ENCODE assay signal across 16 mouse cellular contexts in the genomic region with DNA sequence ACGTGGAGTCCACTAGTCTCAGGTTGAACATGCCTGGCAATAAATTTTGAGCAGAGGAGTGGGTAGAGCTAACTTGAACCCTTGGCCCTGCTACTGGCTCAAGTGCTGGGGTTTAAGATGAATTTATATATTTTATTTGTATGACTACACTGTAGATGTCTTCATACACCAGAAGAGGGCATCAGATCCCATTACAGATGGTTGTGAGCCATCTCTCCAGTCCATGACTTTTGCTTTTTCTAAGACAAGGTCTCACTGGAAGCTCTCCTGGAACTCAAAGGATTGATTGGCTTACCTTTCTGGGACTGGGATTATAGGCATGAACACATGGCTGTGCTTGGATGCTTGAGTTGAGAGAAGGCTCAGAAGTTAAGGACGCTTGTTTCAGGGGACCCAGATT. TPM values are rescaled to one million over a fixed set of nuclear protein-coding genes. Genes with fewer than 3 reads are reported as not detected.
DNase-seq lines count a peak whose midpoint lies in the region; ATAC-seq and TF ChIP-seq lines count a peak whose summit lies in the region.
"Had no signal": no experiment of that assay in that cellular context is flagged by ENCODE, and none has a peak within 500 bp of the region (broad histone marks: within the 10 kb centered on the region; RNA-seq: fewer than 3 reads in every experiment).

No protein-coding gene starts in this region.

- H3K27me3 ChIP-seq in intestine, postnatal 0 days (replicated peaks; ENCODE audit: control insufficient read depth, insufficient read depth, low read length) = no peaks in the 10 kb centered on the region
- H3K27me3 ChIP-seq in intestine, embryonic 15.5 days (replicated peaks) = no peaks in the 10 kb centered on the region
- no peaks in the 10 kb centered on the region for H3K27me3 ChIP-seq in G1E (ENCODE audit: insufficient read depth, low read length)
- H3K27me3 ChIP-seq in liver, embryonic 13.5 days = no peaks in the 10 kb centered on the region
- H3K27me3 ChIP-seq: embryonic facial prominence, embryonic 15.5 days; midbrain, embryonic 12.5 days had no signal

- no peaks in the 10 kb centered on the region for H3K4me1 ChIP-seq in intestine, postnatal 0 days (replicated peaks; ENCODE audit: control insufficient read depth, insufficient read depth, low read length)
- H3K4me1 ChIP-seq in intestine, embryonic 15.5 days (replicated peaks) = peaks cover 7% of the 10 kb centered on the region; the same call in 1 of the 2 replicates
- peaks cover 53% of the 10 kb centered on the region for H3K4me1 ChIP-seq in G1E (ENCODE audit: insufficient read depth, low read depth, low read length)
- H3K4me1 ChIP-seq in liver, embryonic 13.5 days (replicated peaks) = peaks cover 47% of the 10 kb centered on the region

- H3K9me3 ChIP-seq in intestine, postnatal 0 days (ENCODE audit: control insufficient read depth) = no peaks in the 10 kb centered on the region
- H3K9me3 ChIP-seq in intestine, embryonic 15.5 days = no peaks in the 10 kb centered on the region
- H3K9me3 ChIP-seq in G1E (replicated peaks) = no peaks in the 10 kb centered on the region
- no peaks in the 10 kb centered on the region for H3K9me3 ChIP-seq in liver, embryonic 13.5 days (replicated peaks)
- H3K9me3 ChIP-seq: embryonic facial prominence, embryonic 15.5 days; midbrain, embryonic 12.5 days had no signal

- H3K27ac ChIP-seq in intestine, postnatal 0 days (ENCODE audit: low read depth, low read length) = no peak overlapping the region
- no peak overlapping the region for H3K27ac ChIP-seq in intestine, embryonic 15.5 days
- H3K27ac ChIP-seq in liver, embryonic 13.5 days = peak overlapping the region; percentile 58
- H3K27ac ChIP-seq: embryonic facial prominence, embryonic 15.5 days; midbrain, embryonic 12.5 days had no signal

- no peak overlapping the region for H3K4me3 ChIP-seq in intestine, postnatal 0 days (ENCODE audit: low read depth, low read length)
- H3K4me3 ChIP-seq in intestine, embryonic 15.5 days (replicated peaks) = no peak overlapping the region
- H3K4me3 ChIP-seq in G1E (ENCODE audit: low read depth, low read length) = peak overlapping the region; percentile 95; the same call in 1 of the 2 replicates
- 0 out of 2 replicates have a peak overlapping the region, but pooled peaks have one; percentile 84 for H3K4me3 ChIP-seq in liver, embryonic 13.5 days (replicated peaks)
- H3K4me3 ChIP-seq: embryonic facial prominence, embryonic 15.5 days; midbrain, embryonic 12.5 days had no signal

- TF ChIP-seq CTCF in intestine, postnatal 0 days (IDR thresholded peaks at IDR 0.05; ENCODE audit: low read depth) = peak; percentile 55
- TF ChIP-seq CTCF in G1E (IDR thresholded peaks at IDR 0.05; ENCODE audit: low read depth, low read length) = no peak

- no peak for ATAC-seq in intestine, postnatal 0 days
- no peak for ATAC-seq in intestine, embryonic 15.5 days
- no peak for ATAC-seq in G1E (ENCODE audit: extremely low read depth, insufficient number of reproducible peaks, low FRiP score, poor library complexity, severe bottlenecking)
- no peak for ATAC-seq in liver, embryonic 13.5 days (ENCODE audit: low read depth)
- ATAC-seq: forebrain, embryonic 14.5 days; hindbrain, embryonic 16.5 days had no signal

- 89% methylated on average over 2 of the region's 2 CpGs for WGBS in intestine, postnatal 0 days
- WGBS in intestine, embryonic 15.5 days = 92% methylated on average over 2 of the region's 2 CpGs
- WGBS in liver, embryonic 13.5 days (ENCODE audit: insufficient replicate concordance) = 87% methylated on average over 2 of the region's 2 CpGs

- H3K4me2 ChIP-seq in intestine, postnatal 0 days (replicated peaks; ENCODE audit: low read depth) = no peak overlapping the region
- H3K4me2 ChIP-seq in intestine, embryonic 15.5 days (replicated peaks) = no peak overlapping the region
- peak overlapping the region; percentile 93 for H3K4me2 ChIP-seq in liver, embryonic 13.5 days
- H3K4me2 ChIP-seq: embryonic facial prominence, embryonic 15.5 days; midbrain, embryonic 12.5 days had no signal

- peak; percentile 56 for DNase-seq in 416B (ENCODE audit: low read depth)
- DNase-seq in G1E (ENCODE audit: low spot score) = no peak
- no peak for DNase-seq in liver, embryonic 13.5 days
- no peak for DNase-seq in adrenal gland, postnatal 10 days
- DNase-seq in testis, postnatal 14 days (ENCODE audit: low spot score) = no peak
- DNase-seq: adrenal gland, adult 8-10 months; cerebellum, adult 9-11 months; heart, postnatal 10 days; lung, postnatal 36 days; right cerebral cortex, postnatal 14 days had no signal

- no peak overlapping the region for H3K9ac ChIP-seq in intestine, postnatal 0 days (ENCODE audit: low read depth, low read length)
- H3K9ac ChIP-seq in intestine, embryonic 15.5 days = no peak overlapping the region
- peak overlapping the region; percentile 29; the same call in 1 of the 2 replicates for H3K9ac ChIP-seq in liver, embryonic 13.5 days
- H3K9ac ChIP-seq: embryonic facial prominence, embryonic 15.5 days; midbrain, embryonic 12.5 days had no signal

- peaks cover 52% of the 10 kb centered on the region for H3K36me3 ChIP-seq in intestine, postnatal 0 days (ENCODE audit: control insufficient read depth, insufficient read depth)
- peaks cover 30% of the 10 kb centered on the region for H3K36me3 ChIP-seq in intestine, embryonic 15.5 days
- H3K36me3 ChIP-seq in G1E (replicated peaks) = peaks cover 74% of the 10 kb centered on the region
- peaks cover 71% of the 10 kb centered on the region for H3K36me3 ChIP-seq in liver, embryonic 13.5 days

RNA-seq across cellular contexts. Expression of gene Rpl37, which starts 3.3 kb away (rescaled TPM):
- polyA plus RNA-seq in intestine, postnatal 0 days (2015; fragmentation: Nextera tagmentation; extraction: Ambion mirVana) = 520 and 549 TPM in 2 replicates
- 531 and 618 TPM in 2 replicates for polyA plus RNA-seq in intestine, embryonic 15.5 days (2015; fragmentation: Nextera tagmentation; extraction: Ambion mirVana)
- total RNA-seq in G1E (2014; fragmentation: Nextera tagmentation) (374 and 438 TPM in 2 replicates), G1E (2017) (1,244 and 1,575 TPM in 2 replicates)
- polyA plus RNA-seq in G1E (2012) = 48.0 and 51.7 TPM in 2 replicates
- 482 and 499 TPM in 2 replicates for polyA plus RNA-seq in liver, embryonic 13.5 days (2015; fragmentation: Nextera tagmentation; extraction: Ambion mirVana)
- total RNA-seq in adrenal gland, postnatal 10 days (2021) = 100 to 1,000 TPM; 429 to 446 TPM

RNA-seq across cellular contexts. Expression of gene Card6, which starts 11.4 kb away (rescaled TPM):
- 1.5 and 2.1 TPM in 2 replicates for polyA plus RNA-seq in intestine, postnatal 0 days (2015; fragmentation: Nextera tagmentation; extraction: Ambion mirVana)
- polyA plus RNA-seq in intestine, embryonic 15.5 days (2015; fragmentation: Nextera tagmentation; extraction: Ambion mirVana) = 1.7 and 1.8 TPM in 2 replicates
- total RNA-seq in G1E (2014; fragmentation: Nextera tagmentation) (19.2 and 20.8 TPM in 2 replicates), G1E (2017) (6.0 and 7.5 TPM in 2 replicates)
- polyA plus RNA-seq in G1E (2012) = 1.9 and 2.0 TPM in 2 replicates
- polyA plus RNA-seq in liver, embryonic 13.5 days (2015; fragmentation: Nextera tagmentation; extraction: Ambion mirVana) = 0.41 and 0.98 TPM in 2 replicates
- 1 to 10 TPM; 9.3 TPM for total RNA-seq in adrenal gland, postnatal 10 days (2021)

RNA-seq across cellular contexts. Expression of gene Prkaa1, which starts 24.0 kb away (rescaled TPM):
- 16.6 and 17.8 TPM in 2 replicates for polyA plus RNA-seq in intestine, postnatal 0 days (2015; fragmentation: Nextera tagmentation; extraction: Ambion mirVana)
- polyA plus RNA-seq in intestine, embryonic 15.5 days (2015; fragmentation: Nextera tagmentation; extraction: Ambion mirVana) = 22.9 and 25.9 TPM in 2 replicates
- 109 and 121 TPM in 2 replicates for total RNA-seq in G1E (2014; fragmentation: Nextera tagmentation)
- total RNA-seq in G1E (2017) = 66.7 and 79.5 TPM in 2 replicates
- polyA plus RNA-seq in G1E (2012) = 4.5 and 5.8 TPM in 2 replicates
- polyA plus RNA-seq in liver, embryonic 13.5 days (2015; fragmentation: Nextera tagmentation; extraction: Ambion mirVana) = 13.9 and 20.1 TPM in 2 replicates
- total RNA-seq in adrenal gland, postnatal 10 days (2021) = 10 to 100 TPM; 27.8 to 31.8 TPM

RNA-seq across cellular contexts. Expression of gene C7, which starts 56.2 kb away (rescaled TPM):
- polyA plus RNA-seq in intestine, postnatal 0 days (2015; fragmentation: Nextera tagmentation; extraction: Ambion mirVana) = 0.07 and 0.08 TPM in 2 replicates
- 0.11 and 0.14 TPM in 2 replicates for polyA plus RNA-seq in intestine, embryonic 15.5 days (2015; fragmentation: Nextera tagmentation; extraction: Ambion mirVana)
- total RNA-seq in G1E (2014; fragmentation: Nextera tagmentation) (not detected in 2 replicates), G1E (2017) (0.05 TPM in 1 of 2 replicates, not detected in the other)
- polyA plus RNA-seq in G1E (2012) = not detected in 2 replicates
- polyA plus RNA-seq in liver, embryonic 13.5 days (2015; fragmentation: Nextera tagmentation; extraction: Ambion mirVana) = not detected in 2 replicates
- 1 to 10 TPM; 6.4 to 6.6 TPM for total RNA-seq in adrenal gland, postnatal 10 days (2021)
- polyA plus RNA-seq: embryonic facial prominence, embryonic 15.5 days had no signal

Comparison
In these comparisons a context has a peak if more than half of its experiments do, and no peak if none do; other contexts are left out.
1. H3K4me3 ChIP-seq: peak in G1E (single experiment) and liver, embryonic 13.5 days (single experiment); none in intestine, postnatal 0 days (single experiment) and intestine, embryonic 15.5 days (single experiment).